Mouse (Mus musculus) heart, embryonic 10.5 days (tissue): Measurements from ENCODE around the gene Stk38l. TPM values are rescaled to one million over a fixed set of nuclear protein-coding genes. Genes with fewer than 3 reads are reported as not detected.
A peak's percentile ranks its signal among the peaks of the same experiment; 100 is the strongest.

Experiments
- DNase-seq: peaks from one replicate; pipeline ENCODE4 v3.0.0-alpha.2; 2017; ENCODE audit warnings: low spot score
- H3K27ac ChIP-seq: fragments of 300-500 bp; sonication (generic); 2 replicates; pipeline ENCODE4 v1.5.1; 2016; ENCODE audit warnings: mild to moderate bottlenecking
- H3K27me3 ChIP-seq: fragments of 300-500 bp; sonication (generic); 2 replicates; pipeline ENCODE4 v1.6.1; 2016; ENCODE audit warnings: mild to moderate bottlenecking; ENCODE audit not compliant: poor library complexity, insufficient read depth, severe bottlenecking
- H3K36me3 ChIP-seq: fragments of 300-500 bp; sonication (generic); 2 replicates; pipeline ENCODE4 v1.6.1; 2016; ENCODE audit warnings: mild to moderate bottlenecking, moderate library complexity
- H3K4me1 ChIP-seq: fragments of 300-500 bp; sonication (generic); 2 replicates; pipeline ENCODE4 v1.6.1; 2016; ENCODE audit warnings: mild to moderate bottlenecking
- H3K4me3 ChIP-seq: fragments of 300-500 bp; sonication (generic); 2 replicates; pipeline ENCODE4 v1.5.1; 2016; ENCODE audit warnings: mild to moderate bottlenecking, moderate library complexity
- H3K9me3 ChIP-seq: fragments of 300-500 bp; sonication (generic); 2 replicates; pipeline ENCODE4 v1.6.1; 2016; ENCODE audit warnings: mild to moderate bottlenecking, moderate library complexity
- WGBS: fragments of 180-500 bp; shearing (Covaris S2); methylation state at CpG from one replicate; pipeline ENCODE4 v1.1.7; 2016; 5-methylcytosine and 5-hydroxymethylcytosine counted together
- polyA plus RNA-seq: library from polyadenylated mRNA; unstranded; fragments of >200 nt; fragmentation: Nextera tagmentation; extraction: Ambion mirVana; gene quantifications from 2 replicates; pipeline ENCODE4 v1.2.1, GENCODE M21; 2016

The Stk38l gene
- polyA plus RNA-seq, result 31.7 and 40.6 TPM in 2 replicates

DNA sequence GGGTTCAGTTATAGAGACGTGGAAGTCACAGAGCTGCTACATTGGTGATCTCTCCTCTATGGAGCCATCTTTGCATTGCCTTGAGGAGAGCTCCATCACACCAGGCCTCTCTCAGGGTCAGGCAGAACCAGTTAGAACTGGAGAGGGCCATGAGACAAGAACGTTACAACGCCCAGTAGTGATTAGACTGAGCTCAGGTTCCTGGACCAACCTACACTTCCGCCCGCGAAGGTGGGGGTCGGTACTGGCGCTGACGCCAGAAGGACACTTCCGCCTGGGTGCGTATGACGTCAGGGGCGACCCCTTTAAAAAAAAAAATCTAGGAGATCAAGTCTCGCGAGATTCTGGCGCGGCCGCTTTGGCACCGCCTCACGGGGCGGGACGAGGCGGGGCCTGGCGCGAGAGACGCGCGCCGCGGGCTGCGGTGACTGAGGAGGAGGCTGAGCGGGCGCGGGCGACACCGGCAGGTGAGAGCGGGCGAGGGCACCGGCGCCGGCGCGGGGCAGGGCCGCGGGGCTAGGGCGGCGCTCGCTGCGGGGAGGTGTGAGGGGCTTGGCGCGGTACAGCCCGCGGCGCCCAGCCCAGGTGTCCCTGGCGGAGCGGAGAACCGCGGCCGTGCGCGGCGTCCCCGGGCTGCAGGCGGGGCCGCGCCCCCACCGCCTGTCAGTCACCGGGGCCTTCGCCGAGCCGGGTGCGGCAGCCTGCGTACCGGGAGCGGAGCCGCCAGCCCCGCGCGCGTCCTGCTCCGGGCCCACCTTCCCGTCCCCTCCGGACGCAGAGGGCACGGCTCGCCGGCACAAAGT is at the start of gene Stk38l:
Gene Stk38l (plus strand): TSS at position 415 of the 803 bp plus-strand sequence.
- H3K9me3 ChIP-seq, result no peaks in the 10 kb centered on the region
- peak within 1 kb of the TSS; percentile 96 for H3K4me3 ChIP-seq
- peaks cover 2% of the 10 kb centered on the region; the same call in 1 of the 2 replicates for H3K36me3 ChIP-seq
- no peaks in the 10 kb centered on the region for H3K27me3 ChIP-seq
- peak; percentile 97 for DNase-seq
- peaks cover 7% of the 10 kb centered on the region; the same call in 1 of the 2 replicates for H3K4me1 ChIP-seq
- 2% methylated on average over 84 of the region's 87 CpGs for WGBS
- H3K27ac ChIP-seq, result peak within 1 kb of the TSS; percentile 95

DNA sequence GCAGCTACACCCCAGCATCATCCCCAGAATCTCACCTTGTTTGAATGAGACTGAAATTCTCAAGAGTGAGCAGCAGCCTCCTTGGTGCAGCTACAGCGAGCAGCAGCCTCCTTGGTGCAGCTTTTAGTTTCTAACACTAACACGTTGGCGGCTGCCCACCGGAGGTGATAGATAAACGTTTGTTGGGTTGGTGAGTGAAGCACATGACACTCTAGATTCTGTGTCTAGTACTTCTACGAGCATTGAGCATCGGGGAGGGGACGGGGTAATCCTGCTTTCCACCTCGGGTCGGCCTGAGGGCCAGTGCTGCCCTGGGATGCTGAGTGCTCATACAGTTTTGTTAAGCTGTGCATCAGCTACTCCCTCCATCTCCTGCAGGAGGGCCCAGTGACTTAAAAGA is 47.9 kb upstream of the Stk38l start:
- WGBS, result 39% methylated on average over 10 of the region's 10 CpGs
- H3K36me3 ChIP-seq, result no peaks in the 10 kb centered on the region; the same call in 1 of the 2 replicates
- no peak overlapping the region for H3K4me3 ChIP-seq
- DNase-seq, result no peak
- H3K27ac ChIP-seq, result peak overlapping the region; percentile 86
- peaks cover 56% of the 10 kb centered on the region for H3K4me1 ChIP-seq
- H3K27me3 ChIP-seq, result no peaks in the 10 kb centered on the region
- H3K9me3 ChIP-seq, result peaks cover 8% of the 10 kb centered on the region

DNA sequence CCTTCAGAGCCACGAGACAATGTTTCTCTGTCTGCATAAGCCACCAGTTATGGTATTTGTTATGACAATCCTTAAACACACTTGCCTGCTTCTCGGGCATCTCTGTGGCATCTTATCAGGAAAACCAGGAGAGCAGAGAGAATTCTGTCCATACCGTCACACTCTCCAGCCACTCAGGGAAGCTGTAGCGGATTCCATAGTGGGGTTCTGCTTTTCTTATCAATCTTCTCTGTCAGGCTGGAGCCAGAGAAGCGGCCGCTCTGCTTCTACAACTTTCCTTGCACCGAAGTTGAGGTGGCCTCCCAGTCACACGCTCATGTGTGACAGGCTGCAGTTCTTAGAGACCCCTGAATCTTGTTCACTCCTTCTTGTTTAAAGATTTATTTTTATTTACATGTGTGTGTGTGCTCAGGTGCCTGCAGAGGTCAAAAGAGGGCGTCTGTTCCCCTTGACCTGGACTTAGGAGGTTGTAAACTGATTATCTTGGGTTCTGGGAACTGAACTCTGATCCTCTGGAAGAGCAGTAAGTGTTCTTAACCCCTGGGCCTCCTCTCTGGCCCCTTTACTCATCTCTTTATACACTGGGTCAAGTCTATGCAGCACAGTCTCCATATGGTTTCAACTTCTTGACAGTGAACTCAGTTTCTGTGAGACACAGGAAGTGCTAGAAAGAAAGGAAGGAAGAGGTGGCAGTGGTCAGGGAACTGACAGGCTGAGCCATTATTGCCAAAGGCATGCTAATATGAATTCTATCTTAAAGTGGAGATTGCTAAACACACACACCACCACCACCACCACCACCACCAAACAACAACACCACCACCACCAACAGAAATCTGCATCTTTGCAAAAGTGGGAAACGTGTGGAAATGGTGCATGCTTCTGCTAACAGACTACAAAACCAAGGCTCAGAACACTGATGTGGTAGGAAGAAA is 46.4 kb upstream of the Stk38l start:
- peaks cover 55% of the 10 kb centered on the region for H3K4me1 ChIP-seq
- DNase-seq, result no peak
- H3K27ac ChIP-seq, result peak overlapping the region; percentile 86
- H3K36me3 ChIP-seq, result no peaks in the 10 kb centered on the region; the same call in 1 of the 2 replicates
- H3K9me3 ChIP-seq, result peaks cover 8% of the 10 kb centered on the region
- H3K27me3 ChIP-seq, result no peaks in the 10 kb centered on the region
- no peak overlapping the region for H3K4me3 ChIP-seq
- WGBS, result 16% methylated on average over 10 of the region's 10 CpGs

DNA sequence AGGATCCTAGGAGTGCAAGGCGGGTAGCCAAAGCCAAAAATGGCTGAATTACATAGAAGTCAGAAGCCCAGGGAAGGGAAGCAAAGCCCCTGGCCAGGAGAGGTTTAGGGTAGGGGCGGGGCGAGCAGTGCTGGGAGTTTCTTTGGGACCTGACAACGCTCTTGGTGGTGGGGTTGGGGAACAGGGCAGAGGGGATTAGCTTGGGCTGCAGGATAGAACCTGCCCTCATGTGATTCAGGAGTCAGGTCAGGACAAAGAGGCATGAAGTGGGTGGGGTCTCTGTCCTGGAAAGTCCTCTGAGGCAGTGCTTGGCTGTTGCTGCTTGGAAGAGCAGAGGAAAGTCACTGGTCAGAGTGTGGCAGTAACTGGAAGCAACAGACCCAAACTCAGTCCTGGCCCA is 40.9 kb upstream of the Stk38l start:
- Histone ChIP-seq H3K9me3 (peaks cover 8% of the 10 kb centered on the region), H3K4me3 (no peak overlapping the region), H3K27me3 (no peaks in the 10 kb centered on the region), H3K27ac (peak overlapping the region; percentile 93), H3K36me3 (no peaks in the 10 kb centered on the region; the same call in 1 of the 2 replicates), H3K4me1 (peaks cover 36% of the 10 kb centered on the region)
- DNase-seq, result no peak
- 80% methylated on average over 4 of the region's 4 CpGs for WGBS

DNA sequence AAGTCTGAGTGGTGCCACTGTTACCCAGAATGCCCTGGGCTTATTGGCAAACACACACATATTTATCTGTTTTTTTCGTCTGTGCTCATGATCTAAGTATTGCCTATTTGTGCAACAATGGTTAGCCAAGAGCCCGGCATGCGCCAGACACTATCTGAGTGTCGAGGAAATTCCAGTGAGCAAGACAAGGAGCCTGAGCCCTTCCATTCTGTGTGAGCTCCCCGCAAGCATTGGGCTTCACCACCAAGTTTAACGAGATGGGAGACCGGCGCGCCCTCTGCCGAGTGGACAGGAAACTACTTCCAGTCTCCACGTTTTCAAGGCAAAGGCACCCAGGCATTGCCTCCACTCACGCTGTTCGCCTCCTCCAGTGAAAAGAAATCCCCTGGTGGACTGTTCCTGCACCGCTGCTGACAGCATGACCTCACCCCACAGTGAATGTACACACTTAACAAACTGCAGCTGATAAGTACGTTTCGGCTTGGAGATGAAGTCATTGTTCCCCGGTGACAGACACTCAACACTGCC is 39.0 kb upstream of the Stk38l start:
- no peaks in the 10 kb centered on the region for H3K9me3 ChIP-seq
- no peaks in the 10 kb centered on the region for H3K36me3 ChIP-seq
- peaks cover 32% of the 10 kb centered on the region for H3K4me1 ChIP-seq
- no peak overlapping the region for H3K4me3 ChIP-seq
- DNase-seq, result peak; percentile 94
- no peaks in the 10 kb centered on the region for H3K27me3 ChIP-seq
- WGBS, result 34% methylated on average over 17 of the region's 17 CpGs
- H3K27ac ChIP-seq, result peak overlapping the region; percentile 93

DNA sequence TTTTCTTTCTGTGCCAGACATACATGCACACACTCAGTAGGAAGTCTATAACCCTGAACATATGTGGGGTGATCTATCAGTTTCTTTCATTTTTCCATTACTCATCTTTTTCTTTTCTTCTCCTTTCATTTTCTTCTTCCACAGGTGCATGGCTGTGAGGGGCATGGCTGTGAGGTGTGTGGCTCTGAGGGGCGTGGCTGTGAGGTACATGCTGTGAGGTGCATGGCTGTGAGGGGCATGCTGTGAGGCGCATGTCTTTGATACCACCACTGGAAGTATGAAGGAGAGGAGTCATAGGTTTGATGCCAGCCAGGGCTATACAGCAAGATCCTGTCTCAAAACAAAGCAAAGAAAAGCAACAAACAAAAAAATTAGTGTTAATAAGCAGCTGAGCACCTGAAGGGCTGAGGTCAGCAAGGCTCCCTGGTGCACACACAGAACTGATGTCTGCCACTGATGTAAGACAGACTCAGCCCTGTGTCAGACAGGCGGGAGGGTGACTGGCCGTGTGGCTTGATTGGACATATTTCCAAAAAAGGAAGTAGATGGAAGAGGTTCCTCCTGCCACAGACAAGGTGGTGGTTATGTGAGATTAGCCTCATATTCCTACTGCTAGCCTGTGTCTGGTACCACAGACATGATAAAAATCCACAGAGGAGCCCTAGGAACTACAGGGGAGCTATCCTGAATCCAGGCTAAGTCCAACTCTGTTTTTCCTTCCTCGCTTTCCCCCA is 38.2 kb upstream of the Stk38l start:
- Histone ChIP-seq H3K9me3 (no peaks in the 10 kb centered on the region), H3K27me3 (no peaks in the 10 kb centered on the region), H3K27ac (peak overlapping the region; percentile 93), H3K36me3 (no peaks in the 10 kb centered on the region), H3K4me3 (no peak overlapping the region; the same call in 1 of the 2 replicates), H3K4me1 (peaks cover 32% of the 10 kb centered on the region)
- 45% methylated on average over 5 of the region's 5 CpGs for WGBS
- DNase-seq, result peak; percentile 89

DNA sequence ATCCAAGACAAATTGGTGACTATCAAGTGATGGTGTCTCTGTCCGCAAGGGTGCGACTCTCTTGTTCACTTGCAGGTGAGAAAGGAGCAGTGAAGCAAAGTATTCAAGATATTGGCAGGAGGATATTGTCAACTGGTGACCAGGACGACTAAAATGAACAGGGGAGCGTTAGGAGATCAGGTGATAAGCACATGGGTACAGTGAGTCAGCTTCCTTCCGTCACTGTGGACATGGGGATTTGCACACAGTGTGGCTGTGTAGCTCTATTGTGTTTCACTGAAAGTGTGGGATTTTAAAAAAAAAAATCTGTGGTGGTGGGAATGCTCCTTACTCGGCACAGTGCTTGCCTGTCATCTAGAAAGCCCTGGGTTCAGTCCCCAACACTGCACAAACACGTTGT is 36.8 kb upstream of the Stk38l start:
- Histone ChIP-seq H3K27ac (peak overlapping the region; percentile 93), H3K27me3 (no peaks in the 10 kb centered on the region), H3K4me3 (no peak overlapping the region), H3K4me1 (peaks cover 30% of the 10 kb centered on the region), H3K9me3 (no peaks in the 10 kb centered on the region), H3K36me3 (no peaks in the 10 kb centered on the region)
- 85% methylated on average over 7 of the region's 7 CpGs for WGBS
- DNase-seq, result no peak

DNA sequence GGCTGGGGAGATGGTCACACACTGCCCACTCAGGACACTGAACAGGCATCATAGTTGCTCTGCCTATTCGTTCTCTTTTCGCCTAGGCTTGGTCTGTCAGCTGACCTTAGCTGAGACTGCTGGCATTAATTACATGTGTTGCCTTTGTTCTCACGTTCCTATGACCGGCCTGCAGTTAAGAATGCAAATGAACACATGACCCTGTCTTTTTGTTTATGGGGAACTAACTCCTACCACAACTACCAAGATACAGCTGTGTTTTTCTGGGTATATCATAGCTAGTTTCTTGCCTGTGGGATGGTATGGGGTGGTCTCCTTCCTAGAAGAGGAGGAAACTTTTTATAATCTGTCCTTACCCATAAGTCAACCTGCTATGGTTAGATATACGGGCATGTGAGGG is 35.9 kb upstream of the Stk38l start:
- WGBS, result 85% methylated on average over 5 of the region's 5 CpGs
- peaks cover 21% of the 10 kb centered on the region for H3K4me1 ChIP-seq
- DNase-seq, result no peak
- H3K36me3 ChIP-seq, result no peaks in the 10 kb centered on the region
- no peaks in the 10 kb centered on the region for H3K27me3 ChIP-seq
- no peak overlapping the region for H3K27ac ChIP-seq
- H3K4me3 ChIP-seq, result no peak overlapping the region
- no peaks in the 10 kb centered on the region for H3K9me3 ChIP-seq

DNA sequence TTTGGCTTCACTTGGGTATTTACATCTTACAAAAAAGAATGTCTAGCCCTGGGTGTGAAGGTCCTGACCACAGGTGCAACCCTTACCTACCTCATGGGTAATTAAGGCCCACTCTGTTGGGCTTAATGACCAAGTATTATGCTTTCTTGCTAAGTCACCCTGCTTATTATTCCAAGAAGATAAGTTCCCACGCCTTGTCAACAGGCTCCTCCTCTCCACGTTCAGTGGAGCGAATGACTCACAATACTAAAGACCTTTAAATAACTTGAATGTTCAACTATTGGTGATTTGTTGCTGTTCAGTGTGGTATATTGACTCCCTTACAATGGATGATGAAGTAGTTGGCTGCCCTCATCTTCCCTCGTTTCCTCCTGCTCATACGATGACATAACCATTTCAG is 27.0 kb upstream of the Stk38l start:
- Histone ChIP-seq H3K36me3 (no peaks in the 10 kb centered on the region), H3K27me3 (no peaks in the 10 kb centered on the region), H3K4me1 (peaks cover 5% of the 10 kb centered on the region), H3K27ac (no peak overlapping the region), H3K4me3 (no peak overlapping the region), H3K9me3 (peaks cover 4% of the 10 kb centered on the region; the same call in 1 of the 2 replicates)
- 72% methylated on average over 5 of the region's 5 CpGs for WGBS
- DNase-seq, result no peak

DNA sequence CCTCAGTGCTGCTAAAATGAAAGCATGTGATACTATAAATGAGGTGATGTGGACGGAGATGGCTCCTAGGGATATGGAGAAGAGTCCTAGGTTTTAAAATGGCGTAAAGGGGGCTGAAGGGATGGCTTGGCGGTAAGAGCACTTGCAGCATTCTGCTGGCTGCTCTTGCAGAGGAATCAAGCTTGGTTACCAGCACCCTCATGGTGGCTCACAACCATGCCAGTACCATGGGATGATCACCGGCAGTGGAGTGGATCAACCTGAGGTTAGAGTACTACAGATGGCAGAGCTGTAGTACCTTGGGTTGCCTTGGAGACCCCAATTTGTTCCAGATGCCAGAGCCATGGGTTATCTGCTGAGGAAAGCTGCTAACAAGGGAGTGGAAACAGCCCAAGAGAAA is 26.4 kb upstream of the Stk38l start:
- Histone ChIP-seq H3K36me3 (no peaks in the 10 kb centered on the region), H3K27ac (no peak overlapping the region), H3K4me3 (no peak overlapping the region), H3K27me3 (no peaks in the 10 kb centered on the region), H3K4me1 (peaks cover 5% of the 10 kb centered on the region), H3K9me3 (peaks cover 4% of the 10 kb centered on the region; the same call in 1 of the 2 replicates)
- WGBS, result 86% methylated on average over 4 of the region's 4 CpGs
- peak; percentile 45 for DNase-seq

DNA sequence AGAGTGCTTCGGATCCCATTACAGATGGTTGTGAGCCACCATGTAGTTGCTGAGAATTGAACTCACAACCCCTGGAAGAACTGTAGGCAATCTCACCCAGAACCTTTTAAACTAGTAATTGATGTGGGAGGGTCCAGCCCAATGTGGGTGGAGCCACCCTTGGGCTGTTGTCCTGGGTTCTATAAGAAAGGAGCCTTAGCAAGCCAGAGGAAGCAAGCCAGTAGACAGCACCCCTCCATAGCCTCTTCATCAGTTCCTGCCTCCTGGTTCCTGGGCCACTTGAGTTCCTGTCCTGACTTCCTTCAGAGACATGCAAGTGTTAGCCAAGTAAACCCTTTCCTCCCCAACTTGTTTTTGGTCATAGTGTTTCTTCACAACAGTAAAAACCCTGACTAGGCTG is 24.3 kb upstream of the Stk38l start:
- no peak overlapping the region for H3K4me3 ChIP-seq
- DNase-seq, result peak; percentile 64
- H3K27me3 ChIP-seq, result no peaks in the 10 kb centered on the region
- H3K27ac ChIP-seq, result no peak overlapping the region
- H3K9me3 ChIP-seq, result no peaks in the 10 kb centered on the region
- 95% methylated on average over 1 of the region's 1 CpGs for WGBS
- H3K4me1 ChIP-seq, result peaks cover 5% of the 10 kb centered on the region
- no peaks in the 10 kb centered on the region for H3K36me3 ChIP-seq
